Mouse (Mus musculus) limb, embryonic 11.5 days (tissue): Measurements from ENCODE around the gene Akap1. TPM values are rescaled to one million over a fixed set of nuclear protein-coding genes. Genes with fewer than 3 reads are reported as not detected.
"Not testable (repeated sequence)": the region's sequence is repeated elsewhere in the genome, so short reads cannot be mapped to it uniquely, and the experiment has no call there.

Source experiments
- ATAC-seq: fragments of 200-750 bp; cut with Nextera tagmentation; 2 replicates; pipeline ENCODE4 v1.8.0; 2017; ENCODE audit warnings: low read depth; ENCODE audit not compliant: insufficient number of reproducible peaks, low FRiP score, low TSS enrichment
- DNase-seq: peaks from one replicate; pipeline ENCODE4 v3.0.0-alpha.2; 2015; ENCODE audit warnings: low spot score
- H3K27ac ChIP-seq: fragments of 300-500 bp; sonication (generic); replicated peaks from 2 replicates; pipeline ENCODE4 v1.5.1; 2014; ENCODE audit warnings: low read depth, mild to moderate bottlenecking, low read length
- H3K27me3 ChIP-seq: fragments of 300-500 bp; sonication (generic); 2 replicates; pipeline ENCODE4 v1.6.1; 2014; ENCODE audit warnings: mild to moderate bottlenecking, low read length, mixed read lengths; ENCODE audit not compliant: control insufficient read depth, insufficient read depth
- H3K36me3 ChIP-seq: fragments of 300-500 bp; sonication (generic); 2 replicates; pipeline ENCODE4 v1.6.1; 2014; ENCODE audit warnings: mild to moderate bottlenecking, low read length, moderate library complexity, mixed read lengths; ENCODE audit not compliant: control insufficient read depth, insufficient read depth
- H3K4me1 ChIP-seq: fragments of 300-500 bp; sonication (generic); 2 replicates; pipeline ENCODE4 v1.6.1; 2014; ENCODE audit warnings: low read length, mixed read lengths; ENCODE audit not compliant: control insufficient read depth, insufficient read depth
- H3K4me2 ChIP-seq: fragments of 300-500 bp; sonication (generic); 2 replicates; pipeline ENCODE4 v1.6.1; 2014; ENCODE audit warnings: low read depth, mild to moderate bottlenecking, moderate library complexity; ENCODE audit not compliant: severe bottlenecking
- H3K4me3 ChIP-seq: fragments of 300-500 bp; sonication (generic); 2 replicates; pipeline ENCODE4 v1.5.1; 2014; ENCODE audit warnings: low read depth, low read length
- H3K9ac ChIP-seq: fragments of 300-500 bp; sonication (generic); 2 replicates; pipeline ENCODE4 v1.6.1; 2014; ENCODE audit warnings: mild to moderate bottlenecking, low read length
- H3K9me3 ChIP-seq: fragments of 300-500 bp; sonication (generic); 2 replicates; pipeline ENCODE4 v1.6.1; 2016; ENCODE audit warnings: low read length; ENCODE audit not compliant: control insufficient read depth
- WGBS: fragments of 180-500 bp; shearing (Covaris S2); extraction: QIAGEN DNeasy Blood & Tissue Kit; methylation state at CpG from one replicate; pipeline ENCODE4 v1.1.7; 2014; 5-methylcytosine and 5-hydroxymethylcytosine counted together
- polyA plus RNA-seq: library from polyadenylated mRNA; unstranded; fragments of >200 nt; fragmentation: Nextera tagmentation; extraction: Ambion mirVana; gene quantifications from 2 replicates; pipeline ENCODE4 v1.2.1, GENCODE M21; 2014

The Akap1 gene
- polyA plus RNA-seq, 1 experiment from 2014 or later = 9.8 TPM

DNA sequence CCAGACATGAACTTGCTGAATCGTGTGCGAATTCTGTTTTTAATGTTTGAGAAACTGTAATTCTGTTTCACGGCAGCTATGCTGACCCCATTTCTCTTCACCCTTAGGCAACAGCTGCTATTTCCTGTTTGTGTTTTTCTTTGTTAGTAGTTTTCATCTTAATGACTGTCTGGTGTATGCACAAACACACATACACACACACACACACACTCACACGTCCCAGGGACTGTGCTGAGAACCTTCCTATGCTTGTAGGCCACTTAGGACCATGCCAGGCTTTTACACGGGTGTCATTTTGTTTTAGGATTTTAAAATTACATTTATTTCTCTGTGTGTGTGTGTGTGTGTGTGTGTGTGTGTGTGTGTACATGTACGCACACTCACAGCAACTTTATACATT lies 35.2 kb upstream of the Akap1 start:
- 92% methylated on average over 6 of the region's 6 CpGs for WGBS

GRCm38 (mm10) chr11:88898380-88898763 lies 34.0 kb upstream of the Akap1 start:
- Histone ChIP-seq H3K9me3 (no peaks in the 10 kb centered on the region), H3K27me3 (no peaks in the 10 kb centered on the region), H3K4me1 (0 out of 2 replicates have a peak, but pooled peaks cover 4% of the 10 kb centered on the region), H3K4me3 (no peak overlapping the region), H3K36me3 (no peaks in the 10 kb centered on the region), H3K4me2 (no peak overlapping the region), H3K27ac (no peak overlapping the region), H3K9ac (no peak overlapping the region)
- WGBS = 81% methylated on average over 4 of the region's 4 CpGs
- no peak for ATAC-seq
- DNase-seq = no peak

More for the DNA sequence above, 35.2 kb upstream of the Akap1 start:
- Histone ChIP-seq H3K4me3 (no peak overlapping the region), H3K9ac (no peak overlapping the region), H3K27ac (no peak overlapping the region), H3K27me3 (no peaks in the 10 kb centered on the region), H3K4me1 (0 out of 2 replicates have a peak, but pooled peaks cover 4% of the 10 kb centered on the region), H3K4me2 (no peak overlapping the region), H3K9me3 (no peaks in the 10 kb centered on the region), H3K36me3 (no peaks in the 10 kb centered on the region)
- no peak for DNase-seq
- no peak for ATAC-seq

- Histone ChIP-seq H3K4me1 (0 out of 2 replicates have a peak, but pooled peaks cover 4% of the 10 kb centered on the region), H3K4me2 (peak overlapping the region; percentile 11), H3K27ac (no peak overlapping the region), H3K9me3 (no peaks in the 10 kb centered on the region), H3K9ac (no peak overlapping the region), H3K36me3 (no peaks in the 10 kb centered on the region), H3K4me3 (no peak overlapping the region), H3K27me3 (no peaks in the 10 kb centered on the region)
- ATAC-seq (0 out of 2 replicates have a peak, but pooled peaks have one; percentile 17), DNase-seq (peak; percentile 68)
- WGBS = 35% methylated on average over 15 of the region's 15 CpGs
Measured at GRCm38 (mm10) chr11:88897624-88898379, 33.4 kb upstream of the Akap1 start.

GRCm38 (mm10) chr11:88895800-88896232 lies 31.4 kb upstream of the Akap1 start:
- H3K9me3 ChIP-seq = not testable (repeated sequence)
- 42% methylated on average over 21 of the region's 39 CpGs for WGBS

DNA sequence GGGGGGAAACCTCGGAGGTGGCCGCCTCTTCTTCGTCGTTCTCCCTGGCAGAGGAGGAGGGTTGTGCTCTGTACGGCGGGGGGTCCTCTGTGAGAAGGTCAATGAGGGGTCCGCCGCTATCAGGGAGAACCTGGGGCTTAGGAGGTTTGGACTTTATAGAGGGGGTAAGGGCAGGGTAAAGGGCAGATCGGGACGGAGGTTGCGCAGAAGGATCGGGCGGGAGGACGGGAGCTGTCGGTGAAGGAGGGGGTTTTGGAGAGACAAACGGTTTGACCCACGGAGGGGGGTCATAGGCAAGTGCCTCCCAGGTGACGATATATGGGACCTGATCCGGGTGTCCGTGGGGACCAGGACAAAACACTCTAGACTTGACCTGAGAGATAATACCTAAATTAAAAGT lies 30.8 kb upstream of the Akap1 start:
- not testable (repeated sequence) for H3K27me3 ChIP-seq, H3K4me3 ChIP-seq, H3K9me3 ChIP-seq, H3K4me1 ChIP-seq, DNase-seq, ATAC-seq, H3K4me2 ChIP-seq, H3K9ac ChIP-seq, H3K36me3 ChIP-seq, H3K27ac ChIP-seq
- WGBS = 54% methylated on average over 15 of the region's 20 CpGs

More at GRCm38 (mm10) chr11:88895800-88896232, 31.4 kb upstream of the Akap1 start:
- H3K27me3 ChIP-seq, H3K9ac ChIP-seq, H3K4me2 ChIP-seq, H3K27ac ChIP-seq, ATAC-seq, H3K4me3 ChIP-seq, H3K4me1 ChIP-seq, DNase-seq, H3K36me3 ChIP-seq: not testable (repeated sequence)

DNA sequence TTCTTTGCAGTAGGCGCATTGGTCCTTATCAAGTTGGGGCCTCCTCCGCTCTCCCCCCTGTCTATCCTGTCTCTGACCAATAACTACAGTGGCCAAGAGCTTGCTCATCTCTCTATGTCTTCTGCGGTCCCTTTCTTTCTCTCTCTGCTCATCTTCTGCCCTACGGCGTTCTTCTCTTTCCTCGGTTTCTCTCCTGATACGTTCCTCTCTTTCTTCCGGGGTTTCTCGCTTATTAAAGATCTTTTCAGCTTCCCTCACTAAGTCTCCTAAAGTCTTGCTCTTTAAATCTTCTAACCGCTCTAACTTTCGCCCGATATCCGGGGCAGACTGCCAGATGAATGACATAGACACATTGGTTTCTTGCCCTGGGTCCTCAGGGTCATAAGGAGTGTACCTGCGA lies 29.9 kb upstream of the Akap1 start:
- ATAC-seq = not testable (repeated sequence)

GRCm38 (mm10) chr11:88893501-88893900 lies 29.1 kb upstream of the Akap1 start:
- not testable (repeated sequence) for H3K9me3 ChIP-seq, H3K9ac ChIP-seq, H3K4me2 ChIP-seq, DNase-seq, H3K27ac ChIP-seq, ATAC-seq, H3K4me1 ChIP-seq, H3K36me3 ChIP-seq, H3K4me3 ChIP-seq, H3K27me3 ChIP-seq
- WGBS = no CpG with 5 or more reads among the region's 8 CpGs

More for the DNA sequence above, 29.9 kb upstream of the Akap1 start:
- H3K4me3 ChIP-seq, H3K9ac ChIP-seq, H3K9me3 ChIP-seq, H3K27ac ChIP-seq, H3K36me3 ChIP-seq, DNase-seq, H3K4me2 ChIP-seq, H3K4me1 ChIP-seq, H3K27me3 ChIP-seq: not testable (repeated sequence)
- WGBS = 97% methylated on average over 11 of the region's 14 CpGs

DNA sequence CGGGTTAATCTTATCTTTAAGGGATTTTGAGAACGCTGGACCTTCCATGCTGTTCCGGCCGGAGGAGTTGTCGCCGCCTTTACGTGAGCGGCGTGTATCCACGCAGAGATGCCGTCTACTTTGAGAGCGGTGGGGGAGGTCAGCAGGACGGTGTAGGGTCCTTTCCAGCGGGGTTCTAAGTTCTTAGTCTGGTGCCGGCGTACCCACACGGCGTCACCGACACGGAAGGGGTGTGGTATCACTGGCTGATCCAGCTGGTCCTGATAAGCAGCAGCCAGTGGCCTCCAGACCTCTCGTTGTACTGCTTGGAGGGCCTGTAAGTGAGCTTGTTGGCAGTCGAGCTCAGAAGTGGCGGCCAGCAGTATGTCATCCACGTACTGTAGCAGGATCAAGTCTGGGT lies 28.4 kb upstream of the Akap1 start:
- ATAC-seq, H3K4me3 ChIP-seq, H3K9me3 ChIP-seq, H3K9ac ChIP-seq, DNase-seq, H3K27me3 ChIP-seq, H3K36me3 ChIP-seq, H3K4me1 ChIP-seq, H3K27ac ChIP-seq, H3K4me2 ChIP-seq: not testable (repeated sequence)
- WGBS = 96% methylated on average over 21 of the region's 24 CpGs
